Mouse (Mus musculus) gonadal fat pad, adult 2 months (tissue): Measurements from ENCODE around the gene Gm3594. TPM values are rescaled to one million over a fixed set of nuclear protein-coding genes. Genes with fewer than 3 reads are reported as not detected.
"Not testable (repeated sequence)": the region's sequence is repeated elsewhere in the genome, so short reads cannot be mapped to it uniquely, and the experiment has no call there.

ENCODE experiments used
- DNase-seq: peaks from one replicate; pipeline ENCODE4 v3.0.0-alpha.2; 2012; ENCODE audit warnings: low read depth
- polyA plus RNA-seq: library from polyadenylated mRNA; depleted of rRNA; stranded (reverse); fragments of >200 nt; gene quantifications from 2 replicates; pipeline ENCODE4 v1.2.3, GENCODE M21; 2012; rRNA removed

Gene Gm3594
- polyA plus RNA-seq: not detected in 2 replicates

- DNase-seq: not testable (repeated sequence)
These were observed at the start of gene Gm3594 for GRCm38 (mm10) chr14:6444511-6444910. Gene Gm3594 (minus strand): TSS chr14:6444611.

- DNase-seq: not testable (repeated sequence)
These were observed 41.9 kb upstream of the Gm3594 start for GRCm38 (mm10) chr14:6486331-6486730.

- DNase-seq: not testable (repeated sequence)
These were observed 41.1 kb upstream of the Gm3594 start for GRCm38 (mm10) chr14:6485541-6485940.

GRCm38 (mm10) chr14:6482126-6482525 lies 37.7 kb upstream of the Gm3594 start:
- not testable (repeated sequence) for DNase-seq

GRCm38 (mm10) chr14:6471856-6472255 lies 27.4 kb upstream of the Gm3594 start:
- not testable (repeated sequence) for DNase-seq

- not testable (repeated sequence) for DNase-seq
These were observed 3.6 kb downstream of the Gm3594 start for GRCm38 (mm10) chr14:6440774-6441173.

- not testable (repeated sequence) for DNase-seq
These were observed 4.2 kb downstream of the Gm3594 start for GRCm38 (mm10) chr14:6440206-6440605.

- not testable (repeated sequence) for DNase-seq
These were observed 17.6 kb downstream of the Gm3594 start for GRCm38 (mm10) chr14:6426766-6427165.

- DNase-seq: not testable (repeated sequence)
These were observed 18.1 kb downstream of the Gm3594 start for GRCm38 (mm10) chr14:6426353-6426752.

GRCm38 (mm10) chr14:6412382-6412781 lies 32.0 kb downstream of the Gm3594 start, which contains the start of gene Gm3591:
Gene Gm3591 (minus strand): TSS chr14:6412482.
- not testable (repeated sequence) for DNase-seq

GRCm38 (mm10) chr14:6390219-6390618 lies 54.2 kb downstream of the Gm3594 start, which contains the start of gene Gm16440:
Gene Gm16440 (minus strand): TSS chr14:6390319.
- not testable (repeated sequence) for DNase-seq

Other genes with a start within 250 kb of the Gm3594 start
- not detected in 2 replicates for gene Gm21560, start 225.3 kb downstream of the Gm3594 start, polyA plus RNA-seq
- 1.9 and 3.4 TPM in 2 replicates for gene Gm3411, start 157.4 kb downstream of the Gm3594 start, polyA plus RNA-seq
- 0.15 TPM in 1 of 2 replicates, not detected in the other for gene Gm21103, start 139.8 kb downstream of the Gm3594 start, polyA plus RNA-seq
- gene Gm3618, start 100.9 kb downstream of the Gm3594 start, polyA plus RNA-seq: not detected in 2 replicates
- gene Gm16440, start 54.3 kb downstream of the Gm3594 start, polyA plus RNA-seq: not detected in 2 replicates
- 1.7 and 2.3 TPM in 2 replicates for gene Gm3591, start 32.1 kb downstream of the Gm3594 start, polyA plus RNA-seq
- gene Gm8356, start 92.7 kb upstream of the Gm3594 start, polyA plus RNA-seq: not detected in 2 replicates
- gene Gm3629, start 146.0 kb upstream of the Gm3594 start, polyA plus RNA-seq: 0.15 and 0.38 TPM in 2 replicates
- not detected in 2 replicates for gene Gm3460, start 177.8 kb upstream of the Gm3594 start, polyA plus RNA-seq
- not detected in 2 replicates for gene Gm10251, start 239.6 kb upstream of the Gm3594 start, polyA plus RNA-seq